Mouse (Mus musculus) cortical plate, adult 2 months (tissue): ENCODE measurements at regions not wholly inside any gene's neighbourhood (a gene's known extent, or its start where the extent isn't known, plus 50 kb on each side); places are given as distances from the start of the nearest gene placed in this dataset.

ENCODE experiments used
- CTCF ChIP-seq: fragments of 200-500 bp; IDR thresholded peaks from 2 replicates; pipeline ENCODE4 v1.5.1; 2011; ENCODE audit warnings: mild to moderate bottlenecking, control low read depth, low read length; ENCODE audit not compliant: insufficient read depth; ENCODE audit errors: extremely low read depth
- POLR2A ChIP-seq: fragments of 200-500 bp; IDR thresholded peaks from 2 replicates; pipeline ENCODE4 v1.6.1; 2011; ENCODE audit warnings: mild to moderate bottlenecking, low read length, control low read depth; ENCODE audit not compliant: insufficient read depth; ENCODE audit errors: extremely low read depth

DNA sequence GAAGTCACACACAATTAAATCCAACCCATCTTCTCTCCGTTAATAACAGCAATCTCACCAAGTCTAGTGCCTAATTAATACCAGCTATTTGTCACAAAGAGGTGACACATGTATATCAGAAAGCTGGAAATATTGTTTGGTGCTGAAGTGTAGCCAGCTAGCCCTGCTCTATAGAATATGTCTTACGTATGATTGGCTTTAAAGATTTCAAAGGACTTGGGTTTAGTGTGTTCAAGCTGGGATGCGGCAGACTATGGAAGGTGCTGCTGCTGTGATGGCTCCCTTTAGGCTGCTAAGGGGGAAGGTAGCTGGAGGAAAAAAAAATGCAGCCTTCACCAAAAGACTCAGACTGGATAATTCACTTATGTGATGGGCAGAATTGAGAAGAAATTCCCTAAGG lies 144.1 kb upstream of the Zic1 start:
- TF ChIP-seq CTCF (no peak), POLR2A (no peak)
